Mouse (Mus musculus): ENCODE measurements around the gene Cblc. TPM values are rescaled to one million over a fixed set of nuclear protein-coding genes. Genes with fewer than 3 reads are reported as not detected.

Gene Cblc
- polyA plus RNA-seq, 1 experiment: not detected

DNA sequence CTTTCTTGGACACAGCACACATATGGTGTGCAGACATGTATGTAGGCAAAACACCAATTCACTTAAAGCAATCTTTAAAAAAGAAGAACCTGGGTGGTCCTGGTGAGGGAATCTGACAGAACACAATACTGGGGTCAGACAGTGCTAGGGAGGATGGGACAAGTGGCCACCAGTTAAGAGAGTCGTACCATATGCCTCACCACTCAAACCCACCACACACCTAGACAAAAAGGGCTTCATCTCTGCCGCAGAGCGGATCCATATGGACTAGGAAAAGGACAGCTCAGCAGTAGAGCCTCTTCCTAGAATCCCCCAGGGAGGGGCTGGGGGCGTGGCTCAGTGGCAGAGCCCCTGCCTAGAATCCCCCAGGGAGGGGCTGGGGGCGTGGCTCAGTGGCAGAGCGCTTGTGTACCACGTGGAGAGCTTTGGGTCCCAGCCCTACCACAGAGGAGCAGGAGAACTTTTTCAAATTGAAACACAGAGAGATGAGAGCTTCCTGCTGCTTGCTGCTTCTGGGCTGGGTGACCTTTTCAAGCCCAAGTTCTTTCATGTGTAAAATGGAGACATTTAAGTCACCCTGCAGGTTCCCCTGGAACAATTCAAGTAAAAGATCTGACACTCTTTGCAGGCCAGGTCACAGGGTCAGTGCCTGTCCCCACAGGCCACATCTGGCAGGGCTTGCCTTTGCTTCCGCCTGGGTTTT lies 55.1 kb downstream of the Cblc start:
- Histone ChIP-seq H3ac (ENCODE audit: control insufficient read depth, insufficient read length, low read depth) (no peak overlapping the region), H3K4me3 (ENCODE audit: insufficient read depth, poor library complexity, severe bottlenecking) (no peak overlapping the region), H3K79me3 (ENCODE audit: low read depth) (no peaks in the 10 kb centered on the region), H3K27me3 (ENCODE audit: control insufficient read depth, insufficient read depth, insufficient read length) (no peaks in the 10 kb centered on the region), H3K36me3 (ENCODE audit: control insufficient read depth, insufficient read depth) (no peaks in the 10 kb centered on the region), H3K79me2 (ENCODE audit: control insufficient read depth, insufficient read depth) (no peaks in the 10 kb centered on the region)
- TF ChIP-seq FOSL1 (IDR thresholded peaks at IDR 0.05; ENCODE audit: insufficient read depth, low read length, poor library complexity, severe bottlenecking): no peak
- no peak for TF ChIP-seq CEBPB (IDR thresholded peaks at IDR 0.05; ENCODE audit: low read depth)
- no peak for TF ChIP-seq USF1 (IDR thresholded peaks at IDR 0.05; ENCODE audit: low read depth)

GRCm38 (mm10) chr7:19740269-19740668 lies 56.3 kb downstream of the Cblc start:
- no peaks in the 10 kb centered on the region for H3K36me3 ChIP-seq (ENCODE audit: control insufficient read depth, insufficient read depth)

DNA sequence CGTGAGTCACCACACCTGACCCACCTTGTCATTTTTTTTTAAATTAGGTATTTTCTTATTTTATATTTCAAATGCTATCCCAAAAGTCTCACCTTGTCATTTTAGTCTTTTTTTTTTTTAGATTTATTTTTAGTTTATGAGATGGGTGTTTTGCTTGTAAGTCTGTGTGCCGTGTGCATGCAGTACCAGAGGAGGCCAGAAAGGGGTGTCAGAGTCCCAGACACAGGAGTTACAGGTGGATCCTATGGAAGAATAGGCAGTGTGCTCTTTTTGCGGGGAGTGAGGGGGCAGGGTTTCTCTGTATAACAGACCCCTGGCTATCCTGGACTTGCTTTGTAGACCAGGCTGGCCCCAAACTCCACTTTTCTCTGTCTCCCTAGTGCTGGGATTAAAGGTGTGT lies 57.8 kb downstream of the Cblc start:
- no peak overlapping the region for H3ac ChIP-seq (ENCODE audit: control insufficient read depth, insufficient read length, low read depth)
- H3K27me3 ChIP-seq (ENCODE audit: control insufficient read depth, insufficient read depth, insufficient read length): no peaks in the 10 kb centered on the region
- H3K4me3 ChIP-seq (ENCODE audit: insufficient read depth, poor library complexity, severe bottlenecking): no peak overlapping the region
- H3K36me3 ChIP-seq (ENCODE audit: control insufficient read depth, insufficient read depth): no peaks in the 10 kb centered on the region
- TF ChIP-seq MYOG (IDR thresholded peaks at IDR 0.05; ENCODE audit: control insufficient read depth, extremely low read depth, insufficient read length): no peak
- TF ChIP-seq USF1 (IDR thresholded peaks at IDR 0.05; ENCODE audit: low read depth): no peak
- TF ChIP-seq CTCF (IDR thresholded peaks at IDR 0.05; ENCODE audit: control insufficient read depth, insufficient read depth, insufficient read length): no peak
- TF ChIP-seq MAX (IDR thresholded peaks at IDR 0.05): no peak
- TF ChIP-seq FOSL1 (IDR thresholded peaks at IDR 0.05; ENCODE audit: insufficient read depth, low read length, poor library complexity, severe bottlenecking): no peak
- TF ChIP-seq MYOD1 (IDR thresholded peaks at IDR 0.05; ENCODE audit: control insufficient read depth, insufficient read length, low read depth): no peak
- TF ChIP-seq CEBPB (IDR thresholded peaks at IDR 0.05; ENCODE audit: low read depth): no peak
- no peaks in the 10 kb centered on the region for H3K79me3 ChIP-seq (ENCODE audit: low read depth)
- no peaks in the 10 kb centered on the region for H3K79me2 ChIP-seq (ENCODE audit: control insufficient read depth, insufficient read depth)

More at GRCm38 (mm10) chr7:19740269-19740668, 56.3 kb downstream of the Cblc start:
- Histone ChIP-seq H3ac (ENCODE audit: control insufficient read depth, insufficient read length, low read depth) (no peak overlapping the region), H3K79me2 (ENCODE audit: control insufficient read depth, insufficient read depth) (no peaks in the 10 kb centered on the region), H3K4me3 (ENCODE audit: insufficient read depth, poor library complexity, severe bottlenecking) (no peak overlapping the region), H3K79me3 (ENCODE audit: low read depth) (no peaks in the 10 kb centered on the region), H3K27me3 (ENCODE audit: control insufficient read depth, insufficient read depth, insufficient read length) (no peaks in the 10 kb centered on the region)
- TF ChIP-seq MYOD1 (IDR thresholded peaks at IDR 0.05; ENCODE audit: control insufficient read depth, insufficient read length, low read depth) (no peak), CEBPB (IDR thresholded peaks at IDR 0.05; ENCODE audit: low read depth) (no peak), USF1 (IDR thresholded peaks at IDR 0.05; ENCODE audit: low read depth) (no peak), FOSL1 (IDR thresholded peaks at IDR 0.05; ENCODE audit: insufficient read depth, low read length, poor library complexity, severe bottlenecking) (no peak), MYOG (IDR thresholded peaks at IDR 0.05; ENCODE audit: control insufficient read depth, extremely low read depth, insufficient read length) (no peak), MAX (IDR thresholded peaks at IDR 0.05) (no peak), CTCF (IDR thresholded peaks at IDR 0.05; ENCODE audit: control insufficient read depth, insufficient read depth, insufficient read length) (no peak)

DNA sequence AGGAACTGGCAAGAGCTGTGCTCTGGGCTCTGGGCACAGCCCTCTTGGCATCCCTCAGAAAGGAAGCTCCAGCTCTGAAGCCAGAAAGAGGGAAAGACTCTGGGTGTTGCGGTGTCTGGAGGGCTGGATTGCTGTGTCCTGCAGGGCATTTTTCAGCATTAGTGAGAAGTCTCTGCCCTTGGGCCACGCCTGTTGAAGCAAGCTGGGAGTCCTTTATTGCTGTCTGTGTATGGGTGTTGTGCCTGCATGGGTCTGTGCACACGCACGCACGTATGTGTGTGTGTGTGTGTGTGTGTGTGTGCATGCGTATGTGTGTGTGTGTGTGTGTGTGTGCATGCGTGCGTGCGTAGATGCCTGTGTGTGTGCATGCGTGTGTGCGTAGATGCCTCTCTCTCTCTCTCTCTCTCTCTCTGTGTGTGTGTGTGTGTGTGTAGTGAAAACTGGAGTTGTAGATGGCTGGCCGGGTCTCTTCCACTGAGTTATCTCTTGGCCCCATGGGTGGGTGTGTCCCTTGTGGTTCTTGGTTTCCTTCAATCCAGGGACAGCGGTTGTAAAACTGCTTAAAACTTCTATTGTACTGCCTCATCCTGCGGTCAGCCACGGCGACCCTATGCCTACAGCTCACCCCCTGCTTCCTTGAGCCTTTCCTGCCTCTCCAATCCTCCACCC lies 60.1 kb downstream of the Cblc start:
- Histone ChIP-seq H3K27me3 (ENCODE audit: control insufficient read depth, insufficient read depth, insufficient read length) (no peaks in the 10 kb centered on the region), H3ac (ENCODE audit: control insufficient read depth, insufficient read length, low read depth) (no peak overlapping the region), H3K79me3 (ENCODE audit: low read depth) (no peaks in the 10 kb centered on the region), H3K36me3 (ENCODE audit: control insufficient read depth, insufficient read depth) (no peaks in the 10 kb centered on the region), H3K4me3 (ENCODE audit: insufficient read depth, poor library complexity, severe bottlenecking) (no peak overlapping the region), H3K79me2 (ENCODE audit: control insufficient read depth, insufficient read depth) (no peaks in the 10 kb centered on the region)
- no peak for TF ChIP-seq CTCF (IDR thresholded peaks at IDR 0.05; ENCODE audit: control insufficient read depth, insufficient read depth, insufficient read length)
- TF ChIP-seq FOSL1 (IDR thresholded peaks at IDR 0.05; ENCODE audit: insufficient read depth, low read length, poor library complexity, severe bottlenecking): no peak
- TF ChIP-seq MAX (IDR thresholded peaks at IDR 0.05): no peak
- no peak for TF ChIP-seq MYOD1 (IDR thresholded peaks at IDR 0.05; ENCODE audit: control insufficient read depth, insufficient read length, low read depth)
- no peak for TF ChIP-seq MYOG (IDR thresholded peaks at IDR 0.05; ENCODE audit: control insufficient read depth, extremely low read depth, insufficient read length)

- Histone ChIP-seq H3K79me2 (ENCODE audit: control insufficient read depth, insufficient read depth) (no peaks in the 10 kb centered on the region), H3ac (ENCODE audit: control insufficient read depth, insufficient read length, low read depth) (no peak overlapping the region), H3K4me3 (ENCODE audit: insufficient read depth, poor library complexity, severe bottlenecking) (no peak overlapping the region), H3K27me3 (ENCODE audit: control insufficient read depth, insufficient read depth, insufficient read length) (no peaks in the 10 kb centered on the region), H3K36me3 (ENCODE audit: control insufficient read depth, insufficient read depth) (no peaks in the 10 kb centered on the region), H3K79me3 (ENCODE audit: low read depth) (no peaks in the 10 kb centered on the region)
- TF ChIP-seq USF1 (IDR thresholded peaks at IDR 0.05; ENCODE audit: low read depth): no peak
- no peak for TF ChIP-seq MAX (IDR thresholded peaks at IDR 0.05)
Measured at GRCm38 (mm10) chr7:19734178-19734666, 62.4 kb downstream of the Cblc start.

Other genes starting within 250 kb of the Cblc start
- 32.6 TPM for gene Ppp1r37, start 233.7 kb downstream of the Cblc start, polyA plus RNA-seq (2012; fragmentation: generic; extraction: Trizol)
- gene Zfp296, start 219.5 kb downstream of the Cblc start, polyA plus RNA-seq (2012; fragmentation: generic; extraction: Trizol): 1.9 TPM
- gene Gemin7, start 219.2 kb downstream of the Cblc start, polyA plus RNA-seq (2012; fragmentation: generic; extraction: Trizol): 136 TPM
- 19.0 TPM for gene Clasrp, start 192.3 kb downstream of the Cblc start, polyA plus RNA-seq (2012; fragmentation: generic; extraction: Trizol)
- 11.1 TPM for gene Relb, start 167.4 kb downstream of the Cblc start, polyA plus RNA-seq (2012; fragmentation: generic; extraction: Trizol)
- gene Clptm1, start 131.8 kb downstream of the Cblc start, polyA plus RNA-seq (2012; fragmentation: generic; extraction: Trizol): 95.7 TPM
- not detected for gene Apoc2, start 118.9 kb downstream of the Cblc start, polyA plus RNA-seq (2012; fragmentation: generic; extraction: Trizol)
- gene Gm44805, start 115.4 kb downstream of the Cblc start, polyA plus RNA-seq (2012; fragmentation: generic; extraction: Trizol): not detected
- not detected for gene Apoc4, start 115.3 kb downstream of the Cblc start, polyA plus RNA-seq (2012; fragmentation: generic; extraction: Trizol)
- gene Apoc1, start 104.1 kb downstream of the Cblc start, polyA plus RNA-seq (2012; fragmentation: generic; extraction: Trizol): not detected
- 2.0 TPM for gene Apoe, start 97.6 kb downstream of the Cblc start, polyA plus RNA-seq (2012; fragmentation: generic; extraction: Trizol)
- gene Tomm40, start 81.4 kb downstream of the Cblc start, polyA plus RNA-seq (2012; fragmentation: generic; extraction: Trizol): 218 TPM
- gene Nectin2, start 46.3 kb downstream of the Cblc start, polyA plus RNA-seq (2012; fragmentation: generic; extraction: Trizol): 26.7 TPM
- gene Bcam, start 25.8 kb downstream of the Cblc start, polyA plus RNA-seq (2012; fragmentation: generic; extraction: Trizol): 1.7 TPM
- gene Bcl3, start 26.0 kb upstream of the Cblc start, polyA plus RNA-seq (2012; fragmentation: generic; extraction: Trizol): 7.8 TPM
- not detected for gene Gm19345, start 55.2 kb upstream of the Cblc start, polyA plus RNA-seq (2012; fragmentation: generic; extraction: Trizol)
- not detected for gene Ceacam16, start 64.5 kb upstream of the Cblc start, polyA plus RNA-seq (2012; fragmentation: generic; extraction: Trizol)
- not detected for gene Ceacam19, start 91.2 kb upstream of the Cblc start, polyA plus RNA-seq (2012; fragmentation: generic; extraction: Trizol)
- 16.5 TPM for gene Pvr, start 124.4 kb upstream of the Cblc start, polyA plus RNA-seq (2012; fragmentation: generic; extraction: Trizol)
- 0.06 TPM for gene Igsf23, start 153.9 kb upstream of the Cblc start, polyA plus RNA-seq (2012; fragmentation: generic; extraction: Trizol)
- not detected for gene Ceacam20, start 168.6 kb upstream of the Cblc start, polyA plus RNA-seq (2012; fragmentation: generic; extraction: Trizol)
- not detected for gene Nlrp9b, start 194.7 kb upstream of the Cblc start, polyA plus RNA-seq (2012; fragmentation: generic; extraction: Trizol)

Measured in C2C12 (cell line).